Mouse (Mus musculus) gastrocnemius, postnatal 14 days (tissue): ENCODE data around the gene Fbxw8. TPM values are rescaled to one million over a fixed set of nuclear protein-coding genes. Genes with fewer than 3 reads are reported as not detected.
A peak's percentile ranks its signal among the peaks of the same experiment; 100 is the strongest.

Source experiments
- DNase-seq: peaks from one replicate; pipeline ENCODE4 v3.0.0; 2021; ENCODE audit warnings: mixed read lengths
- intact Hi-C: fragments of 180-260 bp; cut with DNase I; formaldehyde crosslinking; loops from one replicate; pipeline ENCODE4 v1.15.1; 2025; ENCODE audit warnings: low total_unique reads
- total RNA-seq, 2 experiments: library from RNA; stranded (reverse); gene quantifications; 2 replicates each; pipeline ENCODE4 v1.2.3; 2021

Gene Fbxw8
- total RNA-seq, 2 experiments from 2014 or later = 24.0 to 27.1 TPM

DNA sequence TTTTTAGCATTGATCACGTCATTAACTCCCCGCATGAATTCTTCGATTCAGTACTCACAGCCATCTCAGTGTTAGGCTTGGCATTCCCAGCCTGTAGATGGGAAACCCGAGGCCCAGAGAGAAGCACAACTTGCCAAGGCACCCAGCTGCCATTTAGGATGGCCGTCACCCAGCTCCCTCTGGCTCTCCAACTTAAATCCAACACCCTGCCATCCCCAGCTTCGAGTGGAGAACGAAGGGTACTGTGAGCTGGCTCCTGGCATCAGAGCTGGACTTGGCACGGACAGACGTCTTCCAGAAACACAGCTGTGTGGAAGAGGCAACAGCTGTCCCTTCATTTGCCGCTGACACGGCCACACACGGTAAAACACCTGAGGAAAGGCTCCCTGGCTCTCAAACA lies 9.3 kb upstream of the Fbxw8 start, which contains the start of gene Hrk:
TSS of gene Hrk (plus strand) at position 68 of the 400 bp plus-strand sequence.
- intact Hi-C loops = loop anchor here (10.0 kb wide), 1 partner anchor 50 kb away; no protein-coding TSS in a partner anchor
- DNase-seq = peak; percentile 73

DNA sequence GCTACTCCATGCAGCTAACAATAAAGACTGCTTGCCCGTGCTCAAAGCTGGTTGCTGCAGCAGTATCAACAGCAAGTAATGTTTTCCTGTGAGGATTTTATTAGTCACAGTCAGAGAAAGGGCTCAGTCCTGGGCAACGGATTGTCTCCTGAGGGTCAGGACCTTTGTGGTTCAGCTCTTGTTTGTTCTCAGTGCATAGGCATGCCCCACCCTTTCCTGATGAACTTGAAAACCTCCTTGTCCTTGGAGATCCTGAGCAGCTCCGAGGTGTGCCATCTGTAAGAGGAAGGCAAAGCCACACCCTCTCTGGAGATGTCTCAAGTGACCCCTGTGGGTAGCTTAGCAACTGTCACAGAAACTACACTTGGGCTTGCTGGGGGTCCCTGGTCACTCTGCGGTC lies 5.4 kb upstream of the Fbxw8 start:
- DNase-seq = no peak
- intact Hi-C loops = loop anchor here (10.0 kb wide), 1 partner anchor 46 kb away; no protein-coding TSS in a partner anchor

DNA sequence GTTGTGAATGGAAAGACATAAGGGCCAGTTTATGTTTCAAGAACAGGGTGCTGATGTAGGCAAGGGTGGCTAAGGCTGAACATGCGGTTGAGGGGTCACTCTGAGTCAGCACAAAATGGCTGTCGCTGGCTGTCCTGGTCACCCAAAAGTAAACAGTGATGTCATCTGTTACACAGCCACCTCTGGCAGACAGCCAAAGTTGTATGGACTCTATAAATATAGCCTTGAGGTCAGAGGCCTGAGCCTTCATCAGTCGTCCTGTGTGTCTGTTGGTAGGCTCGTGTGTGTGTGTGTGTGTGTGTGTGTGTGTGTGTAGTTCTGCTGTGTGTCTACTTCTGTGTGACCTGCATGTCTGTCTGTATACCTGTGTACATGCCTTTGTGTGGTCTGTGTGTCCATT lies 1.7 kb upstream of the Fbxw8 start:
- intact Hi-C loops = no loop called here
- no peak for DNase-seq

DNA sequence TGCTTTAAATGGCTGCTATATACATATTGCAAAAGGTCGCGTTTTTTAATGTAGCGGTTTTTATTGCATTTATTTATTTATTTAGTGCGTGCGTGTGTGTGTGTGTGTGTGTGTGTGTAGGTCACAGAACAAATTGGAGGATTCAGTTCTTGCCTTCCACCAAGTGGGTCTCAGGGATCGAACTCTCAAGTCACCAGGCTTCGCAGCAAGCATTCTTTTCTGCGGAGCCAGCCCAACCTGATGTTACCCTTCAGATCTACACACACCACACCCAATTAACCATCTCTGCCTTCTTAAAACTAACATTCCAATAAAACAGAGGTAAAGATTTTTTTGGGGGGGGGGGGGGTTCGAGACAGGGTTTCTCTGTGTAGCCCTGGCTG lies 292 bp upstream of the Fbxw8 start:
- intact Hi-C loops = no loop called here
- no peak for DNase-seq

DNA sequence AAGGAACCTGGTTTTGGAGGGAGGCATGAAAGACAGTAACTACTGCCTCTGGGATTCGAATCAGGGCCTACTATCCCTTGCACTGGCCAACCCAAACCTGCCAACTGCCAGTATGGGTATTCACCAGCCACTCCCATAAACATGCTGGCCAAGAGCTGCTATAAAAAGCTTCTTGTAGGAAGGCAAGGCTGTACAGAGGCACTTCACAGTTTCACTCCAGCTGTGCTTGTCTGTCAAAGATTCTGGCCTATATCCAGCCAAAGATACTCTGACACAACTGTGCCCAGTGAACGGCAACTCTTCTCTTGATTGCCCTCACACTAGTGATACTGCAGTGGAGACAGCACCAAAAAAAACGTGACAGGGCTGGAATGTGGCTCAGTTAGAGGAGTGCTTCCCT lies 5.6 kb downstream of the Fbxw8 start:
- intact Hi-C loops = no loop called here
- peak; percentile 72 for DNase-seq

DNA sequence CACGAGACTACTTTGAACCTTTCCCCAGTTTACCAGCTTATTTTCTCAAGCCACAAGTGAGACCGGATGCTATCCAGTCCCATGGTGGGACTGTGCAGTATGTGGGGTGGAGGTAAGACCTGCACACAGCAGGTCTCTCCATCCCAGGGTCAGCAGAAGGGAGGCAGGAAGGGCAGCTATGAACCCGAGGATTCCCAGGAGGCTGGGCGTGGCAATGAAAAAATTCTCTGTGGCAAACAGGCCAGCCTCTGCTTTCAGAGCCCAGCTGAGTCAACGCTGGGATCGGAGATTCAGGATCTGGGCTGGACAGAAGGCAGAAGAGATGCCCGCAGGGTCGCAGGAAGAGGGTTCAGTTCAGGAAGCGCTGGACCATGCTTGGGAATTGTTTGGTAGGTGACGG lies 8.0 kb downstream of the Fbxw8 start:
- DNase-seq = no peak
- intact Hi-C loops = no loop called here

DNA sequence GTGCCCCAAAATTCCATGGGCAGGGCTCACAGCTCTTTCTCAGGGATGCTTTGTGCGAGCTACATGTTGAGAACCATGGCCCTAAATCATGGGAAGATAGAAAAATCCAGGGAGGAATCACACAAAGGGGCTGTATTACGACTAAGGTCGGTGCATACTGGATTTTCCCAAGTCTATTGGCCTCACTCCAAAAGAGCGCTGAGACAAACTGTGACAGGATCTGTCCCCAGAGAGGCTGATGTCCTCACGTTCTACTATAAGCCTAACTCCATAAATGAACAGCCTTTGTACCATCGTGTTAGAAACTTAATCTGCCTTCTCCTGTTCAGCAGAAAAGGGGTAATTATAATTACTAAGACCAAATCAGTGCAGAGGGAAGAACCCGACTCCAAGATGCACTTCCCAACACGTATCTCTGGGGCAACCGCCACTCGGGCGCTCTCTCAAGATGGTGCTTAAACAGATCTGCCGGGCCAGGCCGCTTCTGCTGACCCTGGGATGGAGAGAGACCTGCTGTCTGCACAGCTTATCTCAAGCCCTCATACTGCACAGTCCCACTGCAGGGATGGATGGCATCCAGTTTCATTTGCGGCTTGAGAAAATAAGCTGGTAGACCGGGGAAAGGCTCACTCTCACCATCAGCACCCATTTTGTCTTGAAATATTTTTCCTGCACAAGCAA lies 9.1 kb downstream of the Fbxw8 start:
- no peak for DNase-seq
- intact Hi-C loops = no loop called here

DNA sequence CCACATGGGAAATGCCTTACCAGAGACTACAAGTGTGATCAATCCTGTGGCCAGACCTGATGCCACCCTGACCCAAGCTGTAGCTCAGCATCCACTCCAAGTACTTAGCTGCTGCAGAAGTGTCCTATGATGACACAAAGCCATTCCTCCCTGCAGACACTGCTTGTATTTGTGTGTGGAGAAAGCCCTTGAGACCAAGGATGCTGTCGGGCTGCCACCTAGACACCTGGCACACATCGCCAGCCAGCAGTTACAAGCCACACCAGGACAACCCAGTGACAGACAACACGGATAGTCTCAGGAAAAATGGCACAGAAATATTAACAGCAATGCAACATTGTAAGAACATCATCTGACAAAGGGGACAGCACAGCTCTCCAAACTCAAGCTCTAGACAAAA lies 9.8 kb downstream of the Fbxw8 start:
- DNase-seq = no peak
- intact Hi-C loops = no loop called here

DNA sequence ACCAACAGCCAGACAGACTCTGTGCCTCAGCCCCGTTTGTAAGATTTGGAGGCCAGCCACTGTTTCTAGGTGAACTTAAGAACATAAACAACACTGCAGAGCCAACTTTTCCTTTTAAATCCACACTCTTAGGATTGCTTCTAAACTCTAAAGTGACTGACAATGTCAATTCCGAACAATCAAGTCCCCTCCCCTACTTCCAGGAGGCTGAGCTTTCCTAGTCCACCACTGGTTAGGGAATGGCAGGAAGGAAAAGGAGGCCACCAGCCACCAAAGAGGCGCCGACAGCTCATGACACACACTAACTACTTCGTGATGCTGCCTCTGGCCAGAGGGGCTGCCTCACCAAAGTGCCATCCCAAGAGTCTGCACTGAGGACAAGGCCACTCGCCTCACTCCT lies 10.5 kb downstream of the Fbxw8 start:
- DNase-seq = no peak
- intact Hi-C loops = no loop called here

DNA sequence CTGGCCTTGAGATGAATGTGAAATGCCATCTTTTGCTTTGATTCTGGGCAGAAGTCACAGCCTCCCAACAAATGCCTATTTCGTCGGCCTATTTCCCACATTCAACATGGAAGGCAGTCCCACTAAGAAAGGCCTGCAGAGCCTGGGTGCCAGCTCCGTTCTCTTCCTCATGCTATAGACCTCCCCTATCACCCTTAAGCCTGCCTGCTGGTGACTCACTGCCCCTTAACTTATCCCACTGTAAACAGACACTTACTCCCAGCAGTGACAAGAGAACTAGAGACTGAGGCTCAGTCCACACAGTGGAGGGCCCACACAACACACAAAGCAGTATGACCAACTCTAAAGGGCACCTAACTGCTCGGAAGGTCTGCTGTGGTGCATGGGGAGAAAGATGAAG lies 10.9 kb downstream of the Fbxw8 start:
- intact Hi-C loops = no loop called here
- no peak for DNase-seq

DNA sequence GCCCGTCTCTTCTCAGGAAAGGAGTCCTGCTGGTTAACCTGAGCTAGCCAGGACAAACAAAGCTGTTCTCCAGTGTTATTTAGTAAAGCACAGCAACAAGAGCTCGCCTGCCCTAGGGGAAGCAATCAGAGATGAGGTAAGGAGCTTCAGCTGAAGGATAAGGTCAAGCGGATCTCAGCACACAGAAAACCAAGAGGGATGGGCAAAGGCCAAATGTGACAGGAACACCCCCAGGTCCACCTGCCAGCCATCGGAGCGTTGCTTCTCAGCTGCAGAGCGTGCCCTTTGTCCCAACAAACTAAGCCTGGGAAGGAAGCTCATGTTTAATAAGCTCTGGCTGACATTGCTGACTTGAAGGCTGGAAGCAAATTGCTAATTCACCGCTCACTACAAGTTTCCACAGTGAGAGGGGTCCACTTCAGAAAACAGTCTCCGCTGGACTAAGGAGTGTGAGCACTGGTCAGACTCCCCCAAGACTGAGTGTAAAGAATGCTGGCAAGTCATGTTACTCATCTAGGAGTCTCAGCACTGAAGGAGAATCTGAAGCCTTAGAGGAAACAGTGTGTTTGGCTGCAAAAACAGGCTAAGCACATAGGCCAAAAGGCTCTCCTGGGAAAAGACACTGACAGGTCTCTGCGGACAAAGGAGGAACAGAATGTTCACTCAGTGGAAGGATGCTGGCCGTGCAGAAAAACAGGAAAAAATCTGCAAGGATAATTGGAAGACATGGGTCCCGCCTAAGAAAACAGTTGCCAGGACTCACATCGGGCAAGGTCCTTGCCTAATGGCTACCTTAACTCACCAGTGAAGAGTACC lies 11.8 kb downstream of the Fbxw8 start:
- intact Hi-C loops = no loop called here
- peak; percentile 54 for DNase-seq

DNA sequence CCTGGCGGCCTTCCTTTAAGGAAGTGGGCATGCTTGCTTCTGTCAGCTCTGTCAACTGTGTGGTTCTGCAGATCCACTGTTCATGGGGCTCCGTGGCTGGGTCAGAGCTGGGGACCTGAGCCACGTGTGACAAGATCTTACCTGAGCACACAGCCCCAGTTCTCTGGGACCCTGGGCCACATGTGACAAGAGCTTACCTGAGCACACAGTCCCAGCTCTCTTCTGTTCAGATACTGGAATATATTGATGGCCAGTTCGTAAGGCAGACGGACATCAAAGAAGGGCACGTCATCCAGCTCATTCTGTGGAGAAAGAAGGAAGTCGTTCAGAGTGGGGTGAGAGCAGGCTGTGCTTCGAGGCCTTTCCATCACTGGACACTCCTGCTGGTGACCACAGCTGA lies 12.8 kb downstream of the Fbxw8 start:
- intact Hi-C loops = no loop called here
- DNase-seq = no peak

DNA sequence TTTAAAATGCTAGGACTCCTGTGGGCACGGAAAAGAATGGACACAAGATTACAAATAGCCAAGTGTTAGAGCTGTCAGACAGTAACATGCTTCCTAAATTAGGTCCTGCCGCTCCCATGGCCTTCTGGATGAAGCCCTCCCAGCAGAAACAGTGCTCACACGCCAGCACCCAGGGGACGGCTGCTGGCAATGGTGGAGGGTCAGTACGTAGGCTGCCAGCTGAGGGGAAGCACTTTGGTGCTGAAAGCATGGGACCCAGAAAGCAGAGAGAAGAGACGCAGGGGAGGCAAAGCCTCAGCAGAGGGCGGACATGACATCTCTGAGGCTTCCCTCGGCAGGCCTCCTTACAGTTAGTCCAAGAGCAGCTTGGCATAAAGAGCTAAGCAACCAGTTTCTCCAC lies 15.6 kb downstream of the Fbxw8 start:
- intact Hi-C loops = no loop called here
- no peak for DNase-seq

DNA sequence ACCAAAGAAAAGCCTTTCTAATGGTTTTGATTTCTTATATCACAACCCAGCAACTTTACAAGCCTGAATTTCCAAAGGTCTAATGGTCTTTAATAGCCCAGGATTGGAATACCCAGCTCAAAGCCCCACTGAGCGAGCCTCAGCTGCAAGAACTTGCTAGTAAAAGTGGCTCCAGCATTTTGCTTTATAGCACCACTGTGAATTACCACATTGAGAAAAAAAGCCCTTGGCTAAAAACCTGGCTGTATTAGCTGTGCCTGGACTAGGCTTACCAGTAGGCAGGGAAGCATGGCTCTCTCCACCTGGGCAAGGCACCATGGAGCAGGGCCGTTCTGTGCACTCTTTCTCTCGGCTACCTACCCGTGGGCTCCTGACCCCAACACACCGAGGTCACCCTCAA lies 18.9 kb downstream of the Fbxw8 start:
- intact Hi-C loops = no loop called here
- DNase-seq = no peak

DNA sequence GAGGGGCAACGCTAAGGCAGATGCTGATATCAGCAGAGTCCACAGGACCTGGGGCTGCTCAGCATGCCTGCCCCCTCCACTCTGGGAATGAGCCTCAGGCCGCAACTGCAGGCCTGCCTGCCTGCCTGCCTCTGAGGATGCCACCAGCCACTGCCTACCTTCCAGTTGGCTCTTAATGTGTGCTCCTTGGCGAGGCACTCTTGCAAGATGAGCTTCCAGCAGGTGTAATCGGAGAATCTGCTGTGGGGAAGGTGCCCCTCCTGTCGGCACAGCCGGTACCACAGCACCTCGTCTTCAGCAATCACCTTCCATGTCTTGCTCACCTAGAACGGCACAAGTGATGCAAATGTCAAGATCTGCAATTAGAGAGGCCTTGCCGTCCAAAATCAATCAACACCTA lies 26.6 kb downstream of the Fbxw8 start:
- intact Hi-C loops = no loop called here
- peak; percentile 27 for DNase-seq

DNA sequence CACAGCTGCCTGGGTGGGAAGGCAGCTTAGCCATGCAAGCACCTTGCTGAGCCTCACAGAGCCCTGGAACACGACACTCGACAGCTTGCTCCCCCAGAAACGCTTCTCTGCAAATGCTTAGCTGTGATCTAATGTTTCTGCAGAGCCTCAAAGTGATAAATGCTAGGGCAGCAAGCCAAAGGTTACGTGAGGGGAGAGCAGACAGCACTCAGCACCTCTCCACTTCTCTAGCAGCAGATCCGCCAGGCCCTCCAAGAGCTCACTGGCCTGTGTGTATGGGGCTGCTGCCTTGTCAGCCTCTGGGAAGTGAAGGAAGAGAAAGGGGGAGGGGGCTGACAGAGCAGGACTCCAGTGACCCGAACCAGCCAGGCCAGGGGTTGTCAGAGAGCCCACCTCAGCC lies 27.1 kb downstream of the Fbxw8 start:
- intact Hi-C loops = no loop called here
- peak; percentile 58 for DNase-seq

DNA sequence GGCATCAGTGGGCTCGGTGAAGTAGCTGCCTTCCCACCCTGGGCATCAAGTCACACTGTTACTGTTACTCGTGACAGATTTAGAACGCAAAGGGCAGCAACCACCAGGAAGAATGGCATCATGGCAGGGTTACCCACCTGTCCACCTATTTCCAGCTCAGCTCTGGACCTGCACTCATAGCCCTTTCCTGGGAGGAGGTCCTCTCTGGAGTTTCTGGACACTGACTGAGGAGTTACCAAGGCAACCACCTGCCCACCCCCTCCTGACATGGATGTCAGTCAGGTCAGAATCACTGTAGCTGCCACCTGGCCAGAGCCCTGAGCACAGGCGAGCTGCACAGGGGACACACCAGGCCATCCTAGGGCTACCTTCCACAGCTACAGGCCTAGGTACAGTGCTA lies 28.6 kb downstream of the Fbxw8 start:
- intact Hi-C loops = no loop called here
- no peak for DNase-seq

DNA sequence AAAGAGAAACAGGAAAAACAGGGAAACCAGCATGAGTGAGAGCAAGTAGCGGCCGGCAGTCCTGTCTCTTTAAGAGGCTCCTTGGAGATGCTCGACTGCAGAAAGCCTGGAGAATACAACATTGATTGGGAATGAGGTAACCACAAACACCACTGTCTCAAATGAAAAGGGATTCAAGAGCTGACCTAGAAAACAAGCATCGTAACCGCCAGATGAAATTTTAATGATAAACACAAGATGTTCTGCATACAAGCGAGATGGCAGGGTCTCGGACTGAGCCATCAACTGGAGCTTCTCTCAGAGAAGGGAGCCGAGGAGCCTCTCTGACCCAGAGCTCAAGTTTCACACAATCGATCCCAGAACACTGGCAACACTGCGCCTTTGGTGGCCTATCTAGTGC lies 32.2 kb downstream of the Fbxw8 start:
- no peak for DNase-seq
- intact Hi-C loops = no loop called here

DNA sequence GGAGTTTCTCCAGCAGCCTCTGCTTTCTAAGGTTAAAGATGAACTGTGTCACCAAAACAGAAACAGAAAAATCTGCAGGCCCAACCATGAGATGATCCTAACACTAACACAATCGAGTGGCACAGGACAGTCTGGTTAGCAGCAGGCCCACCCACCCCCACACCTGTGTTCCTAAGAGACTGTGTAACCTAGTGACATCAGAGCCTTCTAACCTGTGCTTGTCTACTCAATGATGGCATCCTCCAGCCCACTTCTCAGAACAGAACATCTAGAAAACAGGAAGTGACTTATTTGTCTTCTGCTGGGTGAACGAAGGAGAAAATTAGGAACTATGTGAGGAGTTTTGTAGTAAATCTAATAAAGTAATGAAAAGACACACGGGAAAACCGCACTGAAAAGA lies 33.3 kb downstream of the Fbxw8 start:
- intact Hi-C loops = no loop called here
- DNase-seq = no peak

DNA sequence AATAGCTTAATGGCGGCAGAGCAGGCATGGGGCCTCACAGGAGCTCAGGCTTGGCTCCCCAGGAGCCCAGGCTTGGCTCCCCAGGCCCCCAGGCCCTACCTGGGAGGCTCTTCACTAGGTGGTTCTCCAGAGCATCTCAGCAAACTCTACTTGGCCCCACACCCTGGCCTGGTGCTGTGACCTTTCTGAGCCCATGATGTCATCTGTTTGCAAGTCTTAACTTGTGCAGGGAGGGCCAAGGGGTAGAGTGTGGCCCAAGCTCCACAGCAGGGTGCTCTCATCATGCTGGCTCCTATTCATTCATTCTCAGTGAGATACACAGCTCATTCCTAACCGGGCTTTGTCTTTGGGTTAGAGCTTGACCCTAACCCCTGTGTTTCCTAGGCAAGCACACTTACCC lies 34.6 kb downstream of the Fbxw8 start:
- intact Hi-C loops = no loop called here
- no peak for DNase-seq

DNA sequence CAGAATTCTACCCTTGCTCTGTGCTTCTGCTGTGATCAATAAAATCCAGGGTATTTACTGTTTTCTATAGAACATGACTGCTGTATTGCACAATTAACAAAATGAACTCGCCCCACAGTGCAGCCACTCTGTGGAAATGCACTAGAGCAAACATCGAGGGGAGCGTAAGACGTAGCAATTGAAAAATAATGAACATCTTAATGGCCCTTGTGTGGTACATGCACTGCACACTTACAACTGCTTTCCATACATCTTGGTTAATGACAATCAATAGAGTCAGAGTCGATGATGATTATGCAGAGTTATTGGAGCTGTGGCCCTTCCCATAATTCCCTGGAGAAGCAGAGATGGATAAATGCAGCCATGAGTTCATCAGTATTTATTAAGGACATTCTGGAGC lies 36.3 kb downstream of the Fbxw8 start:
- intact Hi-C loops = loop anchor here (10.0 kb wide), 1 partner anchor 46 kb away; the partner anchor contains the start of gene Hrk
- no peak for DNase-seq
